Mouse (Mus musculus): ENCODE results near the gene Klhl11. TPM values are rescaled to one million over a fixed set of nuclear protein-coding genes. Genes with fewer than 3 reads are reported as not detected.

The Klhl11 gene
- 1.5 and 1.6 TPM in 2 replicates for polyA plus RNA-seq (2012; rRNA removed)

DNA sequence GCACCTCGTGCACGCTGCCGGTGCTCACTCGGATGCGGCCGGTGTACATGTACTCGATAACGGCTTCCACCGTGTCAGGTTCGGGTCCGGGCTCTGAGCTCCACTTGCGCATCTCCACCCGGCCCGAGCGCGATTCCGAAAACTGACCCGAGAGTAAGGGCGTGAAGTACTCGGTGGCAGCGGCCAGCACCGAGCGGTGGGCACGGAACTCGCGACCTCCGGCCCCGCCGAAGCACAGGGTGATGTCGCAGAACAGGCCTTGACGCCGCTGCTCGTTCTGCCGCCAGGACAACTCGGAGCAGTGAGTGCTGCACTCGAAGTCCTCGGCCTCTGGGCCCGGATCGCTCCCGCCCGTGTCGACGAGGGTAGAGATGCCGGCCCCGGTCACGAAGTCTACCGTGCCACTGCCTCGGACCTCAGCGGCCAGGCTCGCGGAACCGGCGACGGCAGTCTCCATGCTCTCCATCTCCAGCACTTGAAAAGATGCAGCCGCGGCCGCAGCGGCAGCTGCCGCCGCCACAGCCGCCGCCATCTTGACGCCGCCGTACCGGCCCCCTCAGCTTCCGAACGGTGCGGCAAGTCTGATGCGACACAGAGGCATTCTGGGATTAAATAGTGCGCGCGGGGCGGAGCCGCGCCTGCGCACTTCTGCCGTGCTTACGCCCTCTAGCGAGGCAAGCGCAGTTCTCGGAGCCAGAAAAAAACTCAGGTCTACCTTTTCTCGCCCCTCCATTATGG, at the start of gene Klhl11:
Klhl11 (minus strand) TSS at position 545 of the 738 bp plus-strand sequence.

DNA sequence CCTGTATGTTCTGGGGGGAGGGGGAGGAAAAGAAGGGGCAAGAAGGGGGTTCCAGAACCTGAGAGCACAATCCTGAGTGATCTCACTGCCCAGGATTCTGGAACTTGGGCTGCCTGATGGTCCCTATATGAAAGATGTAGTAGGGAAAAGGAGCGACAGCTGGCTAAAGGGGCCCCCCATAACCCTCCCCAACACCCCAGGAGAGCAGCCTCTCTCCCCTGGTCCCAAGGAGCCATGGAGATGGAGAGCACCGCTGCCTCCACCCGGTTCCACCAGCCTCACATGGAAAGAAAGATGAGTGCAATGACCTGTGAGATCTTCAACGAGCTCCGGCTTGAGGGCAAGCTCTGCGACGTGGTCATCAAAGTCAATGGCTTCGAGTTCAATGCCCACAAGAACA, 30.7 kb downstream of the Klhl11 start, which contains the start of the genes Nt5c3b and Klhl10:
Nt5c3b (minus strand) TSS at position 12 of the 400 bp plus-strand sequence.
Klhl10 (plus strand) TSS at position 121 of the 400 bp plus-strand sequence.

DNA sequence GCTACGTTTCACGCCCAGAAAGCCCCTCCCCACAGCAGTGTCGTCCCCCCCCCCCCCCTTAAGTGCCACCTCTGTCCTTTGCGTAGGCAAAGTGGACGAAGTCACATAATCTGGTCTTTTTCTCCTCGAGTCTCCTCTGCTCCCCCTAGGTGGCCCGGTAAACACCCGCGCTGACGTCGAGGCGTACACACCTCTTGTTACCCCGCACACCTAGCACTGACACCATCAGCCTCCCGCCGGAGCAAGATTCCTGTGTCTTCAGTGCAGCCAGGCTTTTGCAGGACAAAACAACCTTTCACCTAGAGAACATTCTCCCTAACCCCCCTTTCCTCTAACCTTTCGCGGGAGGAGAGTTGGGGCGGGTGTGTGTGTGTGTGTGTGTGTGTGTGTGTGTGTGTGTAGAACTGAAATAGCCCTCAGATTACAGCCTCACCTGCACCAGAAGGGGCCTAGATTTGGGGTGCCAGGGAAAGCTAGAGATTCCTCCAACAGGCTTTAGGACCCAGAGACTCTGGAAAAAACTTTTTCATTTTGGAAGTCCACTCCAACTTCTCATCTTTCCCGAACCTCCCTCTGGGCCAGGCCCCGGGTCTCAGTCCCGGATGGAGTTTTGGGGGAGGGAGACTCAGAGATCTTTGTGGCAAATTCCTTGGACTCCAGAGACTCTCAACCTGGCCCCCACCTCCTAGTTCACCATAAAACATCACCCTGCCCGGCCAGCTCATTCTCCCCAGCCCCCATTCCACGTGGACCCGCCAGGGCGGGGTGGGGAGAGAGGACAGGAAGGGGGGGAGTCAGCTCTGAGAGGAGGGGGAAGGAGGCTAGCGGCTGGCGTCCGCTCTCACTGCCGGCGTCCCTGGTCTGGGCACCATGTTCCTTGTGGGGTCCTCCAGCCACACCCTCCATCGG, 57.4 kb downstream of the Klhl11 start, which contains the start of gene Fkbp10:
Fkbp10 (plus strand) TSS at position 784 of the 909 bp plus-strand sequence.

DNA sequence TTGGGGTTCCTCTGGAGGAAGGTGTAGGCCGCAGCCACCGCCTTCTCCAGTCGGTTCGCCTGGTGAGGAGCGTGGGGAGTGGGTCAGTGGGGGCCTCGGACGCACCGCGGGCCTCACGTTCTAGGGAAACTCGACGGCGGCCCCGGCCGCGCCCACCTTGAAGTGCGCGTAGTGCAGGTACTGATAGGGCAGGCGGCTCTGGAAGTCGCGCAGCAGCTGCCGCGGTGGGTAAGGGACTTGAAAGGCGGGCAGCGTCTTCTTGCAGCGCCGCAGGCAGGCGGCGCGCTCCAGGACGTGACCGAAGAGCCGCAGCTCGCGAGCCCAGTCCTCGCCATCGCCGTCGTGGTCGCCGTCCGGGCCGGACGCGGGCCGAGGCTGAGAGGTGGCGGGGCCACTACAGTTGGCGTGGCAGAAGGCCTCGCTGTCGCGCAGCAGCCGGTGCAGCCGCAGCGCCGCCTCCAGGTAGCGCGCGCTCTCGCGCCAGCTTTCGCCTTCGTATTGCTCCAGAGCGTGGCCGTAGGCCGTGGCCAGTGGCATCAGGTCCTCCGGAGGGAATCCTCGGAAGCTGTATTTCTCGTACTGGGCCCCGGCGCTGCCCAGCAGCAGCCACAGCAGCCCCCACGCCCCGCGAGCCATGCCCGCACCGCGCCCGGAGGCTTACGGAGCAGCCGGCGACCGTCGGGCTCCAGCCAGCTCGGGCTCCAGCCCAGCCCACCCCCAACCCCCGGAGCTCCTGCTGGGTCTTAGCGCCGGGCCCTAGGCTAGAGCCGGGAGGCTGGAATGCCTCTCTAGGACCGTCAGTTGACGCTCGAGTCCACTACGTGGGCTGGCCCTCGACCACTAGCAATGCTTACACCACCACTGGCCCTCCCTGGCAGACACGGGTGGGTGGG, 58.3 kb downstream of the Klhl11 start, which contains the start of gene P3h4:
P3h4 (minus strand) TSS at position 816 of the 893 bp plus-strand sequence.

Other genes starting within 250 kb of the Klhl11 start
- gene Krt16, start 223.8 kb downstream of the Klhl11 start, polyA plus RNA-seq (2012; rRNA removed): not detected in 2 replicates
- 0.05 and 0.21 TPM in 2 replicates for gene Krt17, start 211.7 kb downstream of the Klhl11 start, polyA plus RNA-seq (2012; rRNA removed)
- not detected in 2 replicates for gene Krt42, start 202.9 kb downstream of the Klhl11 start, polyA plus RNA-seq (2012; rRNA removed)
- 227 and 233 TPM in 2 replicates for gene Eif1, start 152.9 kb downstream of the Klhl11 start, polyA plus RNA-seq (2012; rRNA removed)
- not detected in 2 replicates for gene Gast, start 138.3 kb downstream of the Klhl11 start, polyA plus RNA-seq (2012; rRNA removed)
- gene Hap1, start 116.6 kb downstream of the Klhl11 start, polyA plus RNA-seq (2012; rRNA removed): 0.32 and 0.38 TPM in 2 replicates
- gene Jup, start 75.0 kb downstream of the Klhl11 start, polyA plus RNA-seq (2012; rRNA removed): 7.5 and 8.3 TPM in 2 replicates
- 2.7 and 3.2 TPM in 2 replicates for gene P3h4, start 57.9 kb downstream of the Klhl11 start, polyA plus RNA-seq (2012; rRNA removed)
- gene Fkbp10, start 57.0 kb downstream of the Klhl11 start, polyA plus RNA-seq (2012; rRNA removed): 4.4 and 6.1 TPM in 2 replicates
- gene Nt5c3b, start 30.9 kb downstream of the Klhl11 start, polyA plus RNA-seq (2012; rRNA removed): 12.3 and 13.1 TPM in 2 replicates
- gene Klhl10, start 30.8 kb downstream of the Klhl11 start, polyA plus RNA-seq (2012; rRNA removed): 0.09 and 0.14 TPM in 2 replicates
- gene Acly, start 55.3 kb upstream of the Klhl11 start, polyA plus RNA-seq (2012; rRNA removed): 41.9 and 48.7 TPM in 2 replicates
- gene Ttc25, start 72.9 kb upstream of the Klhl11 start, polyA plus RNA-seq (2012; rRNA removed): 0.01 and 0.03 TPM in 2 replicates
- gene Cnp, start 102.2 kb upstream of the Klhl11 start, polyA plus RNA-seq (2012; rRNA removed): 5.7 and 6.5 TPM in 2 replicates
- 13.4 and 15.3 TPM in 2 replicates for gene Nkiras2, start 146.5 kb upstream of the Klhl11 start, polyA plus RNA-seq (2012; rRNA removed)
- gene Dnajc7, start 147.4 kb upstream of the Klhl11 start, polyA plus RNA-seq (2012; rRNA removed): 69.6 and 74.3 TPM in 2 replicates
- gene Zfp385c, start 219.7 kb upstream of the Klhl11 start, polyA plus RNA-seq (2012; rRNA removed): 0.01 TPM in 1 of 2 replicates, not detected in the other
- 1.7 and 2.4 TPM in 2 replicates for gene Dhx58, start 231.5 kb upstream of the Klhl11 start, polyA plus RNA-seq (2012; rRNA removed)
- gene Kat2a, start 239.7 kb upstream of the Klhl11 start, polyA plus RNA-seq (2012; rRNA removed): 12.3 and 13.4 TPM in 2 replicates
- gene Hspb9, start 241.1 kb upstream of the Klhl11 start, polyA plus RNA-seq (2012; rRNA removed): not detected in 2 replicates

Data from liver, embryonic 14 days (tissue).